Mouse (Mus musculus) gastrocnemius, postnatal 14 days (tissue): ENCODE results near the gene Atf3. TPM values are rescaled to one million over a fixed set of nuclear protein-coding genes. Genes with fewer than 3 reads are reported as not detected.
"Not testable (repeated sequence)": the region's sequence is repeated elsewhere in the genome, so short reads cannot be mapped to it uniquely, and the experiment has no call there.

Source experiments
- DNase-seq: peaks from one replicate; pipeline ENCODE4 v3.0.0; 2021; ENCODE audit warnings: mixed read lengths
- intact Hi-C: fragments of 180-260 bp; cut with DNase I; formaldehyde crosslinking; loops from one replicate; pipeline ENCODE4 v1.15.1; 2025; ENCODE audit warnings: low total_unique reads
- total RNA-seq, 2 experiments: library from RNA; stranded (reverse); gene quantifications; 2 replicates each; pipeline ENCODE4 v1.2.3; 2021

Atf3 gene
- total RNA-seq, 2 experiments from 2014 or later = 4.2 to 12.3 TPM

- no peak for DNase-seq
- intact Hi-C loops = no loop called here
Measured at GRCm38 (mm10) chr1:191178511-191179188, 39.2 kb downstream of the Atf3 start.

- no peak for DNase-seq
- intact Hi-C loops = no loop called here
Measured at GRCm38 (mm10) chr1:191176887-191177286, 41.0 kb downstream of the Atf3 start.

- no peak for DNase-seq
Measured at GRCm38 (mm10) chr1:191172487-191172886, 45.4 kb downstream of the Atf3 start.

GRCm38 (mm10) chr1:191170444-191170843 lies 47.4 kb downstream of the Atf3 start:
- no peak for DNase-seq
- intact Hi-C loops = no loop called here

More at GRCm38 (mm10) chr1:191172487-191172886, 45.4 kb downstream of the Atf3 start:
- intact Hi-C loops = no loop called here

- intact Hi-C loops = no loop called here
- DNase-seq = no peak
Measured at GRCm38 (mm10) chr1:191166189-191166588, 51.6 kb downstream of the Atf3 start.

- intact Hi-C loops = no loop called here
- DNase-seq = no peak
Measured at GRCm38 (mm10) chr1:191164717-191165116, 53.1 kb downstream of the Atf3 start, which contains the start of gene Fam71a. Gene Fam71a (minus strand): TSS chr1:191164817.

- intact Hi-C loops = no loop called here
- DNase-seq = no peak
Measured at GRCm38 (mm10) chr1:191154314-191154713, 63.5 kb downstream of the Atf3 start.

GRCm38 (mm10) chr1:191153052-191153451 lies 64.8 kb downstream of the Atf3 start:
- intact Hi-C loops = no loop called here
- DNase-seq = peak; percentile 30

- intact Hi-C loops = no loop called here
- DNase-seq = no peak
Measured at GRCm38 (mm10) chr1:191150924-191151605, 66.8 kb downstream of the Atf3 start.

GRCm38 (mm10) chr1:191149489-191149888 lies 68.3 kb downstream of the Atf3 start:
- intact Hi-C loops, DNase-seq: not testable (repeated sequence)

GRCm38 (mm10) chr1:191140983-191141382 lies 76.9 kb downstream of the Atf3 start:
- no peak for DNase-seq
- intact Hi-C loops = no loop called here

GRCm38 (mm10) chr1:191138874-191139495 lies 78.9 kb downstream of the Atf3 start:
- intact Hi-C loops = no loop called here
- DNase-seq = no peak

GRCm38 (mm10) chr1:191138436-191138835 lies 79.4 kb downstream of the Atf3 start:
- no peak for DNase-seq
- intact Hi-C loops = no loop called here

- no peak for DNase-seq
- intact Hi-C loops = no loop called here
Measured at GRCm38 (mm10) chr1:191135406-191135805, 82.4 kb downstream of the Atf3 start.

GRCm38 (mm10) chr1:191132934-191133333 lies 84.9 kb downstream of the Atf3 start:
- intact Hi-C loops = no loop called here
- no peak for DNase-seq

- no peak for DNase-seq
- intact Hi-C loops = no loop called here
Measured at GRCm38 (mm10) chr1:191132240-191132639, 85.6 kb downstream of the Atf3 start.

- intact Hi-C loops = no loop called here
- DNase-seq = no peak
Measured at GRCm38 (mm10) chr1:191131692-191132091, 86.1 kb downstream of the Atf3 start.

GRCm38 (mm10) chr1:191125811-191126638 lies 91.8 kb downstream of the Atf3 start:
- peak; percentile 74 for DNase-seq
- intact Hi-C loops = no loop called here

GRCm38 (mm10) chr1:191124288-191124687 lies 93.6 kb downstream of the Atf3 start:
- intact Hi-C loops = no loop called here
- DNase-seq = no peak

- DNase-seq = no peak
- intact Hi-C loops = no loop called here
Measured at GRCm38 (mm10) chr1:191123696-191124095, 94.1 kb downstream of the Atf3 start.
